Mouse (Mus musculus): ENCODE results near the gene Ager. TPM values are rescaled to one million over a fixed set of nuclear protein-coding genes. Genes with fewer than 3 reads are reported as not detected.
A peak's percentile ranks its signal among the peaks of the same experiment; 100 is the strongest.

Ager gene
- polyA plus RNA-seq, 1 experiment from 2014 or later, result 2.4 TPM

GRCm38 (mm10) chr17:34588767-34589166 is 8.9 kb upstream of the Ager start:
- ATAC-seq, result no peak
- Histone ChIP-seq H3K4me3 (ENCODE audit: low read length) (no peak overlapping the region), H3K36me3 (ENCODE audit: control insufficient read depth, insufficient read depth, low read length) (no peaks in the 10 kb centered on the region), H3K27me3 (replicated peaks; ENCODE audit: control insufficient read depth, insufficient read depth, low read length) (no peaks in the 10 kb centered on the region), H3K9me3 (ENCODE audit: control insufficient read depth, low read length) (no peaks in the 10 kb centered on the region), H3K4me1 (ENCODE audit: control insufficient read depth, insufficient read depth, low read length) (peaks cover 48% of the 10 kb centered on the region), H3K9ac (ENCODE audit: low read depth, low read length) (no peak overlapping the region), H3K4me2 (ENCODE audit: low read depth, low read length) (no peak overlapping the region; the same call in 1 of the 2 replicates), H3K27ac (ENCODE audit: low read length) (no peak overlapping the region)
- 64% methylated on average over 3 of the region's 3 CpGs for WGBS

DNA sequence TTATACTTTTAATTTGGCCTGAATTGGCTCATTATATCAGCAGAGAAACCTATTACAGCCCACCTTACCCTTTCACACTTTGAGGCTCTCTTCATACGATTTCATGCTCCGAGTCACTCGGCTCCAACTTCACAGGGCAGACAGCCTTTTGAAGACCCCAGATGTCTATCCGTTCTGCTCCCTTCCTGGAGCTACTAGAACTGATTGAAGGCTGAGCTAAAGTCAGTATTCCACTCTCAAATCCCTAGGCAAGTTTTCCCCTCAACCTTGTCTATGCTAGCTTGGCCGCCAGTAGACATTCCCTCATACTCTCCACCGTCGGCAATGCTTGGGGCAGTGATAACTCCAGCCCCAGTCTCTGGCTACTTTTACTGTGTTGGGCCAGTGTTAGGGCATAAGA is 8.5 kb upstream of the Ager start:
- Histone ChIP-seq H3K9me3 (ENCODE audit: control insufficient read depth, low read length) (no peaks in the 10 kb centered on the region), H3K9ac (ENCODE audit: low read depth, low read length) (peak overlapping the region; percentile 99; the same call in 1 of the 2 replicates), H3K4me1 (ENCODE audit: control insufficient read depth, insufficient read depth, low read length) (peaks cover 52% of the 10 kb centered on the region), H3K36me3 (ENCODE audit: control insufficient read depth, insufficient read depth, low read length) (no peaks in the 10 kb centered on the region), H3K4me2 (ENCODE audit: low read depth, low read length) (peak overlapping the region; percentile 92), H3K27ac (ENCODE audit: low read length) (peak overlapping the region; percentile 93), H3K27me3 (replicated peaks; ENCODE audit: control insufficient read depth, insufficient read depth, low read length) (no peaks in the 10 kb centered on the region), H3K4me3 (ENCODE audit: low read length) (peak overlapping the region; percentile 24; the same call in 1 of the 2 replicates)
- ATAC-seq, result no peak
- 52% methylated on average over 7 of the region's 7 CpGs for WGBS

- Histone ChIP-seq H3K9ac (ENCODE audit: low read depth, low read length) (peak within 1 kb of the TSS; percentile 99), H3K9me3 (ENCODE audit: control insufficient read depth, low read length) (no peaks in the 10 kb centered on the region), H3K27me3 (replicated peaks; ENCODE audit: control insufficient read depth, insufficient read depth, low read length) (no peaks in the 10 kb centered on the region), H3K4me2 (ENCODE audit: low read depth, low read length) (peak within 1 kb of the TSS; percentile 92), H3K4me1 (ENCODE audit: control insufficient read depth, insufficient read depth, low read length) (peaks cover 57% of the 10 kb centered on the region), H3K27ac (ENCODE audit: low read length) (peak within 1 kb of the TSS; percentile 93), H3K4me3 (ENCODE audit: low read length) (peak within 1 kb of the TSS; percentile 90), H3K36me3 (ENCODE audit: control insufficient read depth, insufficient read depth, low read length) (0 out of 2 replicates have a peak, but pooled peaks cover 1% of the 10 kb centered on the region)
- WGBS, result 19% methylated on average over 7 of the region's 7 CpGs
- ATAC-seq, result no peak
These were observed 8.0 kb upstream of the Ager start, which contains the start of gene Gpsm3 for GRCm38 (mm10) chr17:34589681-34590101. Gene Gpsm3, plus strand, starts transcription at chr17:34589806.

DNA sequence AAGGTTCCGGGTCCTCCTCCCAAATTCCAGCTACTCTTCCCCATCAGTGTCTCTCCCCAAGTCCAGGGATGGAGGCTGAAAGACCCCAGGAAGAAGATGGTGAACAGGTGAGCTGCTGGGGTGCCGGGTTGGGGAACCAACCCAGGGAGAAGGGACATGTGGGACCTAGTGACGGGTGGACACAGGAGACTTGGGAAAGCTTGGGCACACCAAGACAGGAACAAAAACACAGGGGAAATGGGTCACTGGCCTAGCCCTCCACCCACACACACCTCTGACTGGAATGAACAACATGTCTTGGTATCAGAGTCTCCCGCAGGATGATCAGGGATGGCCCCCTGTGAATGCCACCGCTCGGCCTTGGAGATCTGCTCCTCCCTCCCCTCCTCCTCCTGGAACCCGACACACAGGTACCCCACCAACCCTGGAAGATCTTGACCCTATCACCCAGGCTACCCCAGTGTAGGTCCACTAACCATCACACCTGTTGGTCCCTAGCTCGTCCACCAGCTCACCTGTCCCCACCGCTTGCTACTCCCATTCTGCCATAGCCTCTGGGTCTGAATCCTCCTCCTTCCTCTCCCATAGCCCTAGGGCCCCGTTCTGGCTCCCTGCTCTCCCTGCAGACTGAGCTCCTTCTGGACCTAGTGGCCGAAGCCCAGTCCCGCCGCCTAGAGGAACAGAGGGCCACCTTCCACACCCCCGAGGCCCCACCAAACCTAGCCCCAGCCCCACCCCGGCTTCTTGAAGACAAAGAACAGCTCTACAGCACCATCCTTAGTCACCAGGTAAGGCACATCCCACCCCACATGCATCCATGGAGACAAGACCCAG is 7.3 kb upstream of the Ager start:
- Histone ChIP-seq H3K4me2 (ENCODE audit: low read depth, low read length) (peak overlapping the region; percentile 92), H3K9me3 (ENCODE audit: control insufficient read depth, low read length) (no peaks in the 10 kb centered on the region), H3K27me3 (replicated peaks; ENCODE audit: control insufficient read depth, insufficient read depth, low read length) (no peaks in the 10 kb centered on the region), H3K9ac (ENCODE audit: low read depth, low read length) (peak overlapping the region; percentile 99), H3K27ac (ENCODE audit: low read length) (peak overlapping the region; percentile 93), H3K36me3 (ENCODE audit: control insufficient read depth, insufficient read depth, low read length) (peaks cover 6% of the 10 kb centered on the region), H3K4me3 (ENCODE audit: low read length) (peak overlapping the region; percentile 90), H3K4me1 (ENCODE audit: control insufficient read depth, insufficient read depth, low read length) (peaks cover 61% of the 10 kb centered on the region)
- ATAC-seq, result no peak
- 69% methylated on average over 15 of the region's 15 CpGs for WGBS

- Histone ChIP-seq H3K27ac (ENCODE audit: low read length) (peak within 1 kb of the TSS; percentile 99), H3K9me3 (ENCODE audit: control insufficient read depth, low read length) (no peaks in the 10 kb centered on the region), H3K9ac (ENCODE audit: low read depth, low read length) (peak within 1 kb of the TSS; percentile 99), H3K4me3 (ENCODE audit: low read length) (peak within 1 kb of the TSS; percentile 90), H3K27me3 (replicated peaks; ENCODE audit: control insufficient read depth, insufficient read depth, low read length) (no peaks in the 10 kb centered on the region), H3K4me2 (ENCODE audit: low read depth, low read length) (peak within 1 kb of the TSS; percentile 92), H3K4me1 (ENCODE audit: control insufficient read depth, insufficient read depth, low read length) (peaks cover 56% of the 10 kb centered on the region), H3K36me3 (ENCODE audit: control insufficient read depth, insufficient read depth, low read length) (peaks cover 12% of the 10 kb centered on the region)
- peak; percentile 16 for ATAC-seq
- WGBS, result 7% methylated on average over 21 of the region's 21 CpGs
These were observed 6.4 kb upstream of the Ager start, which contains the start of gene Pbx2 for GRCm38 (mm10) chr17:34591029-34591993. Gene Pbx2, plus strand, starts transcription at chr17:34591266.

GRCm38 (mm10) chr17:34591994-34592375 is 5.7 kb upstream of the Ager start:
- peaks cover 52% of the 10 kb centered on the region for H3K4me1 ChIP-seq (ENCODE audit: control insufficient read depth, insufficient read depth, low read length)
- peak overlapping the region; percentile 90 for H3K4me3 ChIP-seq (ENCODE audit: low read length)
- H3K9me3 ChIP-seq (ENCODE audit: control insufficient read depth, low read length), result no peaks in the 10 kb centered on the region
- H3K27me3 ChIP-seq (replicated peaks; ENCODE audit: control insufficient read depth, insufficient read depth, low read length), result no peaks in the 10 kb centered on the region
- under 1% methylated on average over 33 of the region's 35 CpGs for WGBS
- peak overlapping the region; percentile 92 for H3K4me2 ChIP-seq (ENCODE audit: low read depth, low read length)
- peak; percentile 54 for ATAC-seq
- H3K9ac ChIP-seq (ENCODE audit: low read depth, low read length), result peak overlapping the region; percentile 99
- H3K27ac ChIP-seq (ENCODE audit: low read length), result peak overlapping the region; percentile 99
- peaks cover 12% of the 10 kb centered on the region for H3K36me3 ChIP-seq (ENCODE audit: control insufficient read depth, insufficient read depth, low read length)

- 1% methylated on average over 32 of the region's 32 CpGs for WGBS
- Histone ChIP-seq H3K4me3 (ENCODE audit: low read length) (peak overlapping the region; percentile 90), H3K9me3 (ENCODE audit: control insufficient read depth, low read length) (no peaks in the 10 kb centered on the region), H3K36me3 (ENCODE audit: control insufficient read depth, insufficient read depth, low read length) (peaks cover 12% of the 10 kb centered on the region), H3K4me2 (ENCODE audit: low read depth, low read length) (peak overlapping the region; percentile 92), H3K27ac (ENCODE audit: low read length) (peak overlapping the region; percentile 99), H3K27me3 (replicated peaks; ENCODE audit: control insufficient read depth, insufficient read depth, low read length) (no peaks in the 10 kb centered on the region), H3K4me1 (ENCODE audit: control insufficient read depth, insufficient read depth, low read length) (peaks cover 57% of the 10 kb centered on the region), H3K9ac (ENCODE audit: low read depth, low read length) (peak overlapping the region; percentile 99)
- ATAC-seq, result peak; percentile 10
These were observed 4.8 kb upstream of the Ager start for GRCm38 (mm10) chr17:34592581-34593549.

DNA sequence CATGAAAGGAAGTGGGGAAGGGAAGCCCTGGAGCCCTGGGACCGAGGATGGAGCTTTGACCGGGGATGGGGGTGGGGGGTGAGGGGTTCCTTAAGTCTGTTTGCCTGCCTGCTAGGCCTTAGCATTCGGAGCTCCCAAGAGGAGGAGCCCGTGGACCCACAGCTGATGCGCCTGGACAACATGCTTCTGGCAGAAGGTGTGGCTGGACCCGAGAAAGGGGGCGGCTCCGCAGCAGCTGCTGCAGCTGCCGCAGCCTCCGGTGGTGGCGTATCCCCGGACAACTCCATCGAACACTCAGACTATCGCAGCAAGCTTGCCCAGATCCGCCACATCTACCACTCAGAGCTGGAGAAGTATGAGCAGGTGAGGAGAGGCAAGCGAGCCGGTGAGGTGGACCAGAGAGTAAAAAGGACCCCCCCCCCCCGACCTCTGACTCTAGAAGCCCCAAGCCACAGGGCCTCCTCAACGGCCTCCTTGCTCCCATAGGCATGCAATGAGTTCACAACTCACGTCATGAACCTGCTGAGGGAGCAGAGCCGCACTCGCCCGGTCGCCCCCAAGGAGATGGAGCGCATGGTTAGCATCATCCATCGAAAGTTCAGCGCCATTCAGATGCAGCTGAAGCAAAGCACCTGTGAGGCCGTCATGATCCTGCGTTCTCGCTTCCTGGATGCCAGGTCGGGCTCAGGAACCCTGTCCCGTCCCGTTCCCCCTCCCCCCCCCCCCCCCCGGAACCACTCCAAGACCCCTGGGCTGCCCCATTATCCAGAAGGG is 3.7 kb upstream of the Ager start:
- no peaks in the 10 kb centered on the region for H3K27me3 ChIP-seq (replicated peaks; ENCODE audit: control insufficient read depth, insufficient read depth, low read length)
- H3K9ac ChIP-seq (ENCODE audit: low read depth, low read length), result peak overlapping the region; percentile 99
- peaks cover 55% of the 10 kb centered on the region for H3K4me1 ChIP-seq (ENCODE audit: control insufficient read depth, insufficient read depth, low read length)
- no peak overlapping the region; the same call in 1 of the 2 replicates for H3K27ac ChIP-seq (ENCODE audit: low read length)
- H3K36me3 ChIP-seq (ENCODE audit: control insufficient read depth, insufficient read depth, low read length), result peaks cover 12% of the 10 kb centered on the region
- ATAC-seq, result no peak
- H3K4me3 ChIP-seq (ENCODE audit: low read length), result peak overlapping the region; percentile 90
- H3K9me3 ChIP-seq (ENCODE audit: control insufficient read depth, low read length), result no peaks in the 10 kb centered on the region
- peak overlapping the region; percentile 92 for H3K4me2 ChIP-seq (ENCODE audit: low read depth, low read length)
- WGBS, result 35% methylated on average over 34 of the region's 34 CpGs
